Mouse (Mus musculus): Measurements from ENCODE around the gene Rdh11.
"Not testable (repeated sequence)": the region's sequence is repeated elsewhere in the genome, so short reads cannot be mapped to it uniquely, and the experiment has no call there.

The Rdh11 gene

GRCm38 (mm10) chr12:79192193-79192592, at the start of gene Rdh11:
Gene Rdh11, minus strand, starts transcription at chr12:79192293.
- DNase-seq (ENCODE audit: low spot score in 2 of 2), result no peak

DNA sequence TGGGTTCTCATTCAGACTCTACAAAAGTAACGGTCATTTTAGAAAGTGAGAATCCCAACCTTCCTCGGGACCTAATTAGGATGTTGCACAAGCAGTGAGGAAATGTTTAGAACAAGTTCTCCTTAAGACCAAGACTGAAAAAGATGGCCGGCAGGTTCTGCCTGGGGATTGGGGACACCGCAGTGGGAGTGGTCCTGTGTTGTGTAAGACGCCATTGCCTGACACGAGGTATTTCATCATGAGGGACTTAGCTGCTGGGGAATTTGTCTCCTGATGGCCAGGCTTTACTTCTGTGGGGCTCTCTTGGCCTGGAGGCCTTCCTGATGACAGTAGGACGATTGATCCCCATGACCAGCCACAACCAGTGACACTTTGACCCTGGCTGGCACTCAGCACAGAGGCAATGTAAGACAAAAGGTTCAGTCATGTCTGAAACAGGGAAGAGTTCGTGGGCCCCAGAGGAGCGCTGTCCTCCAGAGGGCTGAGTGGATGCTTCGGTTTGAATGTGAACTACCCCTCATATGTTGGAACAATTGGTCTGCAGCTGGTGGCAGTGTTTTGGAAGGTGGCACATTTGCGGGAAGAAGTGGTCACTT, 43.5 kb upstream of the Rdh11 start:
- no peak for DNase-seq (ENCODE audit: low spot score in 2 of 2)

DNA sequence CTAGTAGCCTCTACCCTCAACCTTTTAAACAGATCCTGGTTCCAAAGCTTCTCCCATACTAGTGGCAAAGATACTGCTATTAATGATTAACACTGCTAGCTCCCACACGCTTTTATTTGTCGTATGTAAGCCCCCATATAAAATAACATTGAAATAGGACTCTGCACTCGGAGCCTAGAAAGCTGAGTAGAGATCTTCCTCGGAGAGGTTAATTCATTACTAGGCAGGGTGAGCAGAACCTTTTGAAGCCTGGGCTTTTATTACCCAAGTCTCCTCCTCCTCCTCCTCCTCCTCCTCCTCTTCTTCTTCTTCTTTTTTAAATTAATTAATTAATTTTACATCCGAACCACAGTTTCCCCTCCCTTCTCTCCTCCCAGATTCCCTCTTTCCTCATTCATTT, 25.4 kb upstream of the Rdh11 start:
- no peak for DNase-seq (ENCODE audit: low spot score in 2 of 2)

- no peak for DNase-seq (ENCODE audit: low spot score in 2 of 2)
These were observed 19.4 kb upstream of the Rdh11 start for GRCm38 (mm10) chr12:79211447-79211846.

DNA sequence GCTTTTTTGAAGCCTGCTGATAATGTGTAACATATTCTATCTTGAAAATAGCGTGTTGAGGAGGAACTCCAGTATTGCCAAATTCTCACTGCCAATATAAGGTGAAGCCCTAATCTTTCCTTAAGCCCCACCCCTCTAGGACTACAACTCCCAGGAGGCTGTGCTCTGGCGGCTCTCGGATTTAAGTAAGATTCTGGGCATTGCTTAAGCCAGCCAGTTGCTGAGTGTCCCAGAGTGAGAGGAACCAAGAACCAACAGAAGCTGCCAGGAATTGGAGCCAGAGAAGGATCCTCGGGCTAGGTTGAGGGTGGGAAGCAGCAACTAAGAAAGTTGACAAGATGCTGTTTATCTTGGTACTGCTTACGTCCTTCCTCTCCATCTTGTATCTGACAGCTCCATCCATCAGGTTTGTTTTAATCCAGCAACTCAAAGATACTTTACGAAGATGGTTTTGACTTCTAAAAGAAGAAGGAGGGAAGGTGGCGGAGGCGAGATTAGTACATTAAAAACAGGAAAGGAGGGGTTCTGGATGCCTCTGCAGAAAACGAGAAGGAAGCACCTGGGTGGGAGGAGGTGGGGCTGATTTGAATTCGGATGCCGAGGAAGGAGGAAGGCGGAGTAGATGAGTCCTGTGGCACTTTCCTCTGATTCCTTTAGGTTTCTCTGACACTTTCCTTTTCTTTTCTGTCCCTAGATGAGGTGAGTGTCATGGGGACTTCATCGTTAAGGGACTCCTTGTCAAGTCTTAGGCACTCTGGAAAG, 16.8 kb upstream of the Rdh11 start, which contains the start of gene Rdh12:
TSS of gene Rdh12 (plus strand) at position 212 of the 762 bp plus-strand sequence.
- DNase-seq (ENCODE audit: low spot score in 2 of 2), result peak; percentile 46 to 49

GRCm38 (mm10) chr12:79201882-79202281, 9.8 kb upstream of the Rdh11 start:
- DNase-seq (ENCODE audit: low spot score in 2 of 2), result no peak

- DNase-seq (ENCODE audit: low spot score in 2 of 2), result no peak
These were observed 5.0 kb upstream of the Rdh11 start for GRCm38 (mm10) chr12:79197105-79197504.

DNA sequence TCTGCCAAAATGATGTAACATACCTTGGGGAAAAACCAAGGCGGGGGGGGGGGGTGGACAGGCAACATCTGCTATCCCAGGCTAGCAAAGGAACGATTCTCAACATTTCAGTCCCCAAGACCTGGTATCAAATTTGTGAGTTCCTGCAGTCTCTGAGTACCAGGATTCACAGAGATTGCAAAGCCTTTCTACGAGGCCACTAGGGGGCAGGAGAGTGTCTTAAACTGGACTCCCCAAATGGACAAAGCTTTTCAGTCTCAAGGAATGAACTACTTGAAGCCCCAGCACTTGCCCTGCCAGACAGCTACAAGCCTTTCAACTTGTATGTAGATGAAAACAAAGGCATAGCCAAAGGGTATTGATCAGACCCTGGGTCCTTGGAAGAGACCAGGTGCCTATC, 1.3 kb upstream of the Rdh11 start:
- DNase-seq (ENCODE audit: low spot score in 2 of 2), result peak; percentile 65 to 74

- peak; percentile 85 to 87 for DNase-seq (ENCODE audit: low spot score in 2 of 2)
These were observed 392 bp downstream of the Rdh11 start for GRCm38 (mm10) chr12:79191701-79192100.

DNA sequence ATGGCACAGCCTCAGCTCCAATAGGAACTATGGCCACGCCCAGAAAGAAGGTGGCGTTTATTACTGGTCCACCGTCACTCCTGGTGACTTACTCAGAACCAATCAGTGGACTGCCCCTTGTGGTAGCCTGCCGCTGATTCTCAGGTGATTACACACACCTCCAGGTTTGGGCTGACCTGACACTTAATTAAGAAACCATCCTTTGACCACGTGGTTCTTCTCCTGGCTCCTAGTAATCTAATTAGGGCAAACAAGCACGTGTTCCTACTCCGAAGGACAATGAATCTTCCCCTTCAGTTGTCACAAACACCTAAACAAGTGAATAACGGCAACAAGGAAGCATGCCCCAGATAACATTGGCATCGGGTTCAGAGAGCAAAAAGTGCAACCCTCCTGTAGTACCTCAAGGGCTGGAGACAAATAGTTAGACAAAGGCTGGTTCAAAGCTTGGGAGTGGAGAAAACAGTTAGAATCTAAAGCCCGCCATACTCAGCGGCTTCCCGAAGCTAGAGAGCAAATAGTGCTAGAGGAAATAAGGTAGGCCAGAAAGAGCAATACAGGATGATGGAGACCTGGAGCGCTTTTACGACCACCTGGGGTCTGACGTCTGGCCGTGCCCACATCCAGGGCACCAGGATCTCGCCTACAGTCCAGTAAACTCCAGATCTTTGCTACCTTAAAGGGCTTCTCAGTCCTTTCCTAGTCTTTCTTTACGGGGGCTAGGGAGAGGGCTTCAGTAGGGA, 991 bp downstream of the Rdh11 start:
- peak; percentile 81 to 91 for DNase-seq (ENCODE audit: low spot score in 2 of 2)

DNA sequence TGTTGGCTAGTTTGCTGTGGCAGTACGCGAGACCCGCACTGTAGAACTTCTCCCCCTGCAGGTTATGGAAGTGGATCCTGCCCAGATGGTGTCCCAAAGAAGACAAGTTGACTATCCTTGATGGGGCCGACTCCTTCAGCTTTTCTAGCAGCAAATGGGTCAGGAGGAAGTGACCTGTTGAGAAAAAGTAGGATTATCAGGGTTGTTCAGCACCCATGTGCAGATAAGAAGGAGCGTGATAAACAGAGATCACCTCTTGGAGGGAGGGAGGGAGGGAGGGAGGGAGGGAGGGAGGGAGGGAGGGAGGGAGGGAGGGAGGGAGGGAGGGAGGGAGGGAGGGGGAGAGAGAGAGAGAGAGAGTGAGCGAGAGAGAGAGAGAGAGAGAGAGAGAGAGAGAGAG, 6.9 kb downstream of the Rdh11 start:
- DNase-seq (ENCODE audit: low spot score in 2 of 2), result not testable (repeated sequence)

DNA sequence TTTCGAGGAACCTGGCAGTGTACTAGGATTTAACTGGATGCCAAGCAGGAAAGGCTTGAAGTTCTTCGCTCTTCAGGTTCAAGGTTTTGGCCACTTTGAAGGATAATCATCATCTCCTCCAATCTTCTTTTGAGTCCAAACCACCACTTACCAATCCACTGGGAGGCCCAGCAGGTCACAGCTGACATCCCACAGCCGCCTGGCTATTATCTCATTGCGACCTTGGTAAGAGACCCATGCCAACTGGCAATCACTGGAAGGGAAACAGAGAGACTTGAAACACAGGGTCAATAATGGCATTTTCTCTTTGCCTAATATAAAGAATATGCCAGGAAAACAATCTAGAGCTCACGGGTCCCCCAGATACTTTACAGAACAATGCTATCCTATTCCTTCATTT, 16.1 kb downstream of the Rdh11 start:
- DNase-seq (ENCODE audit: low spot score in 2 of 2), result no peak

- no peak for DNase-seq (ENCODE audit: low spot score in 2 of 2)
These were observed 18.4 kb downstream of the Rdh11 start for GRCm38 (mm10) chr12:79173721-79174120.

GRCm38 (mm10) chr12:79172019-79172941, 19.8 kb downstream of the Rdh11 start, which contains the start of gene Vti1b:
Gene Vti1b, minus strand, starts transcription at chr12:79172667.
- peak; percentile 93 to 95 for DNase-seq (ENCODE audit: low spot score in 2 of 2)

GRCm38 (mm10) chr12:79171269-79171995, 20.7 kb downstream of the Rdh11 start:
- DNase-seq (ENCODE audit: low spot score in 2 of 2), result peak in 1 of 2 experiments; percentile 47

GRCm38 (mm10) chr12:79170421-79170820, 21.7 kb downstream of the Rdh11 start:
- no peak for DNase-seq (ENCODE audit: low spot score in 2 of 2)

GRCm38 (mm10) chr12:79169173-79169572, 22.9 kb downstream of the Rdh11 start:
- no peak for DNase-seq (ENCODE audit: low spot score in 2 of 2)

DNA sequence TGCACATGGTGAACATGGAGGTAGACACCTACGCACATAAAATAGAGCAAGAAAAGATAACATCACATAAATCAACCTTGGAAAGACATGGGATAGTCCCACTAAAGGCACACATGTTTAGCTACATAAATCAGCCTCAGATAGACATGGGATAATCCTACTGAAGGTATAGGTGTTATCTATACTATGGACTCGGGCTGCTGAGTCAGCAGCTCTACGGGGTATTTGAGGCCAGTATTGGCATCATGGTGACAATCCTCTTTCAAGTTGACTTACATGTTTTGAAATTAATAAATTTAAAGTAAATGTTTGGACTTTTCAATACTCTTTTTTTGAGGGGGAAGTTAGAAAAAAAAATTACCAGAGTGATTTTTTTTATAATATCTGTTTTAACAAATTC, 29.2 kb downstream of the Rdh11 start:
- DNase-seq (ENCODE audit: low spot score in 2 of 2), result no peak

GRCm38 (mm10) chr12:79149653-79150052, 42.4 kb downstream of the Rdh11 start:
- DNase-seq (ENCODE audit: low spot score in 2 of 2), result no peak

GRCm38 (mm10) chr12:79141384-79141783, 50.7 kb downstream of the Rdh11 start:
- no peak for DNase-seq (ENCODE audit: low spot score in 2 of 2)

DNA sequence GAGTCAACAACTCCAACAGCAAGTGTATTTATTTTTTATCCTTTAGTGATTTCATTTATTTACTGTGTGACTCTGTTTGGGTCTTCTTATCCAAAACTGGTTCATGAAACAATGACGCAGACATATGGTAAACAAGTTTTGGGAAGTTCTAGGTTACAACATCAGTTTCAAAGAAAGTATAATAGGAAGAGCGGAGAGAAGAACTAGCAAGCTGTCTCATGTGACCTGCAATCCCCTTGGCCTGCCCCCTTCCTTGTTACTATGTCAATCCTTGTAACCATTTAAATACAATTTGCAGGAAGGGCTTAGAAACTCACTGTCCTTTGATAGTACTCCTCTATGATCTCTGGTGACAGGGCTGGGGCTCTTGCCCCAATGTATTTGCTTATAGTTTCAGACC, 51.3 kb downstream of the Rdh11 start:
- no peak for DNase-seq (ENCODE audit: low spot score in 2 of 2)
